Mouse (Mus musculus): ENCODE results near the gene Smc1b. TPM values are rescaled to one million over a fixed set of nuclear protein-coding genes. Genes with fewer than 3 reads are reported as not detected.
A peak's percentile ranks its signal among the peaks of the same experiment; 100 is the strongest.
"Not testable (repeated sequence)": the region's sequence is repeated elsewhere in the genome, so short reads cannot be mapped to it uniquely, and the experiment has no call there.

Gene Smc1b
- polyA plus RNA-seq, 1 experiment from 2014 or later = 0.08 TPM

DNA sequence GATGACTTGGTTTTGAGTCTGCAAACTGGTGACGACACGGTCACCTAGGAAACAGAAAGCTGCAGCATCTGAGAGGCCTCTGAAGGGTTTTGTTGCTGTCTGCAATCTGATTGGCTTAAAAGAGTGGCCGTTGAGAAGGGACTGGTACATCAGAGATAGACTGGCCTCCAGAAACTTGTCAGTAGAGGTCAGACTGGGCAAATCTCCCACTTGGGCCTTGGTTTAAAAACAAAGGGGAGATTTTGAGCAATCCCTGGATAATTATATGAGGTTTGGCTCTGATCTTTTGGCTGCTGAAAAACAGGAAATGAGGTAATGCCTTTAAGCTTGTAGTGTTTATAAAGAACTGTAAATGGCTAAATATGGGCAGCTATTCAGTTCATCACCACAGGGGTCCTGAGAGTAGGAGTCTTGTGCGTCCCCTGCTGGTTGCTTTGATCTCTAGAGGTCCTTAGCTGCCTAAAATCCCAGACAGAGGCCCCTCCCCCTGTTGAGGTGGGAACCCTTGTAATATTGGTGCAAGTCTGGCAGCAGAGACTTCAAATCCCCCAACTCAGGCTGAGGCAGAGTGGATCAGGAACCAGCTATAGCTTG is 89.3 kb downstream of the Smc1b start:
- no peak overlapping the region for H3K4me3 ChIP-seq (ENCODE audit: low read depth, low read length)
- no peaks in the 10 kb centered on the region for H3K36me3 ChIP-seq (ENCODE audit: control insufficient read depth, insufficient read depth, low read length)
- no peaks in the 10 kb centered on the region for H3K9me3 ChIP-seq (ENCODE audit: control insufficient read depth, low read length)
- no peak for ATAC-seq (ENCODE audit: low FRiP score)
- DNase-seq (ENCODE audit: low spot score) = peak; percentile 76
- peak overlapping the region; percentile 47 for H3K27ac ChIP-seq (ENCODE audit: low read depth, low read length)
- H3K4me1 ChIP-seq (replicated peaks; ENCODE audit: control insufficient read depth, insufficient read depth, low read length) = peaks cover 3% of the 10 kb centered on the region
- no peak overlapping the region for H3K9ac ChIP-seq (ENCODE audit: low read depth, low read length)
- WGBS = 10% methylated on average over 4 of the region's 4 CpGs
- H3K4me2 ChIP-seq (replicated peaks; ENCODE audit: low read depth, low read length) = no peak overlapping the region
- no peaks in the 10 kb centered on the region for H3K27me3 ChIP-seq (ENCODE audit: control insufficient read depth, insufficient read depth, low read length)

- H3K4me1 ChIP-seq (replicated peaks; ENCODE audit: control insufficient read depth, insufficient read depth, low read length) = peaks cover 3% of the 10 kb centered on the region
- H3K9ac ChIP-seq (ENCODE audit: low read depth, low read length) = no peak overlapping the region
- DNase-seq (ENCODE audit: low spot score) (no peak), ATAC-seq (ENCODE audit: low FRiP score) (no peak)
- H3K4me3 ChIP-seq (ENCODE audit: low read depth, low read length) = no peak overlapping the region
- peak overlapping the region; percentile 47; the same call in 1 of the 2 replicates for H3K27ac ChIP-seq (ENCODE audit: low read depth, low read length)
- no peak overlapping the region for H3K4me2 ChIP-seq (replicated peaks; ENCODE audit: low read depth, low read length)
- H3K27me3 ChIP-seq (ENCODE audit: control insufficient read depth, insufficient read depth, low read length) = no peaks in the 10 kb centered on the region
- 86% methylated on average over 10 of the region's 10 CpGs for WGBS
- H3K36me3 ChIP-seq (ENCODE audit: control insufficient read depth, insufficient read depth, low read length) = no peaks in the 10 kb centered on the region
- H3K9me3 ChIP-seq (ENCODE audit: control insufficient read depth, low read length) = no peaks in the 10 kb centered on the region
Measured at GRCm38 (mm10) chr15:85041546-85042225, 90.1 kb downstream of the Smc1b start.

DNA sequence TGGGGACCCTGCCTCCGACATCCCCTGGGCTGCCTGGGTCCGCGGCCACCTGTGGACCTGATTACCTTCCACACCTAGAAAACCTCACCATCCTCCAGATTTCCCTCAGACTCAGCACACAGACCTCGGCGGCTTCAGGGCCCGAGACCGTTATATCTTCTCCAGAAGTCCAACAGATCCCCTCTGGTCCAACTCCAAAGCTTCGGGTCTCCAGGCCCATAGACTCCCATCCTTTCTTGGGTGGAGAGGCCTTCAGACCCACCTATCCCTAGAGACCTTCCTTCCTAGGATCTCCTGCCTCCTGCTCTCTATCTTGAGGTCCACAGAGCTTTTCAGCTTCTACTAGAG is 94.4 kb downstream of the Smc1b start:
- H3K4me3 ChIP-seq (ENCODE audit: low read depth, low read length) = peak overlapping the region; percentile 55
- no peaks in the 10 kb centered on the region for H3K9me3 ChIP-seq (ENCODE audit: control insufficient read depth, low read length)
- no peak for DNase-seq (ENCODE audit: low spot score)
- H3K27me3 ChIP-seq (ENCODE audit: control insufficient read depth, insufficient read depth, low read length) = peaks cover 3% of the 10 kb centered on the region; the same call in 1 of the 2 replicates
- H3K4me2 ChIP-seq (replicated peaks; ENCODE audit: low read depth, low read length) = peak overlapping the region; percentile 81
- WGBS = 9% methylated on average over 8 of the region's 8 CpGs
- H3K4me1 ChIP-seq (replicated peaks; ENCODE audit: control insufficient read depth, insufficient read depth, low read length) = no peaks in the 10 kb centered on the region
- H3K9ac ChIP-seq (ENCODE audit: low read depth, low read length) = peak overlapping the region; percentile 69
- no peak overlapping the region for H3K27ac ChIP-seq (ENCODE audit: low read depth, low read length)
- no peak for ATAC-seq (ENCODE audit: low FRiP score)
- no peaks in the 10 kb centered on the region for H3K36me3 ChIP-seq (ENCODE audit: control insufficient read depth, insufficient read depth, low read length)

DNA sequence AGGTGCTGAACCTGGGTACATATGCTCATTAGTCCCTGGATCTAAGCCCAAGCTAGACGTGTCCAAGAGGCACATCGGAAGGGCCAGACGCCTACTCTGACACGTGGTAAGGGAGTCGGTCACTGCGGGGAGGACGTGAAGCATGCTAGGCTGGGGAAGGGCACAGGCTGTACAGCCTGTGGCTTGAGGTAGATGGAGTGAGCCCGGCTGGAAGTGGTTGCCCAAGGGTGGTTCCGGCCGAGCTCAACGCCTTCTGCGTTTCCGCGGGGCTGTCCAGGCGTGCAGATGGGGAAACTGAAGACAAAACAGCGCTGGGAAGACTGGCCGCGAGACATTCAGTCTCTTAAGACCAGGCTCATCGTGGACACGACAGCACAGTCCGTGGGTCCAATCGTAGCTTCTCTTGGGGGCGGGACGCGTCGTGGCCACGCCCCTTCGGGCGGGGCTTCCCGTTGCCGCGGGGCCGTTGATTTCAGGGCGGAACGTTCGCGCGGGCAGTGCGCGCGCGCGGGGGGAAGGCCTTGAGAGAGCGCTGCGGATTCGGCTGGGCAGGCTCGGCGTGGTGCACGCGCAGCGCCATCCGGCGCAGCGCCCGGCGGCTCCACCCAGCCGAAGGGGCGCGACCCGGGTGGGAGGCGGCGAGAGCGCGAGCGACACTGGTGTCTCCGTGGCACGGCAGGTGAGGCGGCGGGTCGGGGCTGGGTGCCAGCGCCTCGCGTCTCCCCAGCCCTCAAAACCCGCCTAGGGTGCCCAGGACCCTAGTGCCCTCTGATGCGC is 95.0 kb downstream of the Smc1b start:
- H3K27me3 ChIP-seq (ENCODE audit: control insufficient read depth, insufficient read depth, low read length) = peaks cover 3% of the 10 kb centered on the region; the same call in 1 of the 2 replicates
- H3K4me3 ChIP-seq (ENCODE audit: low read depth, low read length) = peak overlapping the region; percentile 55
- DNase-seq (ENCODE audit: low spot score) = peak; percentile 99
- ATAC-seq (ENCODE audit: low FRiP score) = peak; percentile 95
- no peaks in the 10 kb centered on the region for H3K9me3 ChIP-seq (ENCODE audit: control insufficient read depth, low read length)
- no peak overlapping the region for H3K27ac ChIP-seq (ENCODE audit: low read depth, low read length)
- no peaks in the 10 kb centered on the region for H3K4me1 ChIP-seq (replicated peaks; ENCODE audit: control insufficient read depth, insufficient read depth, low read length)
- under 1% methylated on average over 64 of the region's 75 CpGs for WGBS
- peak overlapping the region; percentile 81 for H3K4me2 ChIP-seq (replicated peaks; ENCODE audit: low read depth, low read length)
- peak overlapping the region; percentile 69 for H3K9ac ChIP-seq (ENCODE audit: low read depth, low read length)
- no peaks in the 10 kb centered on the region for H3K36me3 ChIP-seq (ENCODE audit: control insufficient read depth, insufficient read depth, low read length)

DNA sequence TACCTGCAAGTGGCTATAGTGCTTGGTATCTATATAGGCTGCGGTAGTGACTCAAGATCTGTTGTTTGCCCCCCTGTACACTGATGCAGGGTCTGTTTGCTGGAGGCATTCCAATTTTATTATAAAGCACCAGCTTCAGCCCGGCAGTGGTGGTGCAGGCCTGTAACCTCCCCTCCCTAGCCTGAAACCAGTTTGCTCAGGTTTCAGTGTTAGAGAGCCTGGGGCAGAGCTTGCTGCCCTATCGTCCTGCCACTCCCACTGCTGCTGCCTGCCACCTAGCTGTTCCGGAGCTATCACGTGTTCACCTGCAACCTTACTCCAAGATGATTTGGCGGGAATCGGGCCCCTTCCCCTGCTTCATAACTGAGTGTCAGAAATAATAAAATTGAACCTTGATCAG is 97.8 kb downstream of the Smc1b start:
- H3K36me3 ChIP-seq (ENCODE audit: control insufficient read depth, insufficient read depth, low read length); H3K27me3 ChIP-seq (ENCODE audit: control insufficient read depth, insufficient read depth, low read length); H3K9me3 ChIP-seq (ENCODE audit: control insufficient read depth, low read length); H3K4me3 ChIP-seq (ENCODE audit: low read depth, low read length); H3K27ac ChIP-seq (ENCODE audit: low read depth, low read length); ATAC-seq (ENCODE audit: low FRiP score); H3K9ac ChIP-seq (ENCODE audit: low read depth, low read length); H3K4me2 ChIP-seq (replicated peaks; ENCODE audit: low read depth, low read length); H3K4me1 ChIP-seq (replicated peaks; ENCODE audit: control insufficient read depth, insufficient read depth, low read length); DNase-seq (ENCODE audit: low spot score): not testable (repeated sequence)
- 51% methylated on average over 7 of the region's 7 CpGs for WGBS

DNA sequence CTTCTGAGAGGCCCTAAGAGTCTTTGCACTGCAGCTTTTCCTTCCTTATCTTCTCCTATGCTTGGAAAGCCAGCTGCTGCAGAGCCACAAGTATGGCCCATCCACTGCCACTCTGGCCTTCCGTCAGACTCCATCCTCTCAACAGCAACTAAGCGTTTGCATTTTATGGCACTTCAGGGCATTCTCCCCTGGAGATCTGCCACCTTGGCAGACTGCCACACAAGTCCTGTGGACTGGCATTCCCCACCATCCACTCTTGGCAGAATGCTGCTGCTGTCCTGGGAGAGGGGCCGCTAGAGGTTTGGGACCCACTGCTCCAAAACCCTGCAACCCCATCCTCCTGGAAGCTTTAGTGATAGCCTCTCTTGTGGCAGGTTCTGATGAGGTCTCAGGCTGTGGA is 99.9 kb downstream of the Smc1b start:
- Histone ChIP-seq H3K4me1 (replicated peaks; ENCODE audit: control insufficient read depth, insufficient read depth, low read length) (no peaks in the 10 kb centered on the region), H3K27ac (ENCODE audit: low read depth, low read length) (no peak overlapping the region), H3K36me3 (ENCODE audit: control insufficient read depth, insufficient read depth, low read length) (no peaks in the 10 kb centered on the region), H3K9ac (ENCODE audit: low read depth, low read length) (no peak overlapping the region), H3K27me3 (ENCODE audit: control insufficient read depth, insufficient read depth, low read length) (peaks cover 3% of the 10 kb centered on the region; the same call in 1 of the 2 replicates), H3K4me2 (replicated peaks; ENCODE audit: low read depth, low read length) (no peak overlapping the region), H3K9me3 (ENCODE audit: control insufficient read depth, low read length) (no peaks in the 10 kb centered on the region), H3K4me3 (ENCODE audit: low read depth, low read length) (no peak overlapping the region)
- no peak for ATAC-seq (ENCODE audit: low FRiP score)
- no peak for DNase-seq (ENCODE audit: low spot score)
- 97% methylated on average over 3 of the region's 3 CpGs for WGBS

DNA sequence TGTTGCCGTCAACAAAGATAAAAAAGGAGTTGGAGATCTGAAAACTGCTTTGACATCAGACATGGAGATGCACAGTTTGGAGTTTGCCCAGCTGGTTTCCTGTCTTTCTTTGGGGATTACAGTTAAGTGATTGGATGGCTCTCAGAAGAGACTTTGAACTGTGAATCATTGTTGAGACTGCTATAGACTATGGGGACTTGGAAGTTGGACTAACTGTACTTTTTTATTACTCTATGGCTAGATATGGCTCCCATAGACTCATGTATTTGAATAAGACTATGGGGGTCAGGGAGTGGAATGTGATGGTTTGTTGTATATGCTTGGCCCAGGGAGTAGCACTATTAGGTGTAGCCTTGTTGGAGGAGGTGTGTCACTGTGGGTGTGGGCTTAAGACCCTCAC is 101.1 kb downstream of the Smc1b start:
- not testable (repeated sequence) for H3K4me2 ChIP-seq (replicated peaks; ENCODE audit: low read depth, low read length); H3K9me3 ChIP-seq (ENCODE audit: control insufficient read depth, low read length); H3K36me3 ChIP-seq (ENCODE audit: control insufficient read depth, insufficient read depth, low read length); H3K27ac ChIP-seq (ENCODE audit: low read depth, low read length); DNase-seq (ENCODE audit: low spot score); H3K4me1 ChIP-seq (replicated peaks; ENCODE audit: control insufficient read depth, insufficient read depth, low read length); H3K4me3 ChIP-seq (ENCODE audit: low read depth, low read length); H3K9ac ChIP-seq (ENCODE audit: low read depth, low read length); H3K27me3 ChIP-seq (ENCODE audit: control insufficient read depth, insufficient read depth, low read length); ATAC-seq (ENCODE audit: low FRiP score)
- 86% methylated on average over 1 of the region's 1 CpGs for WGBS

DNA sequence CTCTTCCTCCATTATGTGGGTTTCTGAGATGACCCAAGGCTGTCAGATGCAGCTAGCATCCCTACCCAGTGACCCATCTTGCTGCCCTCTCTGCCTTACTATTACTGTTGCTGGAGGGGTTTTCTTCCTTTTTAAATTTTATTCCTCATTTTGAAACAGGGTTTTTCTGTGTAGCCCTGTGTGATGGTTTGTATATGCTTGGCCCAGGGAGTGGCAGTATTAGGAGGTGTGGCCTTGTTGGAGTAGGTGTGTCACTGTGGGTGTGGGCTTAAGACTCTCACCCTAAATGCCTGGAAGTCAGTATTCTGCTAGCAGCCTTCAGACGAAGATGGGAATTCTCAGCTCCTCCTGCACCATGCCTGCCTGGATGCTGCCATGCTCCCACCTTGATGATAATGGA is 103.1 kb downstream of the Smc1b start, which contains the start of gene Fam118a:
Gene Fam118a (plus strand): TSS at position 301 of the 400 bp plus-strand sequence.
- H3K36me3 ChIP-seq (ENCODE audit: control insufficient read depth, insufficient read depth, low read length); H3K27me3 ChIP-seq (ENCODE audit: control insufficient read depth, insufficient read depth, low read length); H3K9ac ChIP-seq (ENCODE audit: low read depth, low read length); H3K4me1 ChIP-seq (replicated peaks; ENCODE audit: control insufficient read depth, insufficient read depth, low read length); H3K9me3 ChIP-seq (ENCODE audit: control insufficient read depth, low read length); ATAC-seq (ENCODE audit: low FRiP score); H3K4me2 ChIP-seq (replicated peaks; ENCODE audit: low read depth, low read length); H3K27ac ChIP-seq (ENCODE audit: low read depth, low read length); DNase-seq (ENCODE audit: low spot score); H3K4me3 ChIP-seq (ENCODE audit: low read depth, low read length): not testable (repeated sequence)
- 52% methylated on average over 1 of the region's 1 CpGs for WGBS

Data from hindbrain, embryonic 11.5 days (tissue).